Mouse (Mus musculus): Measurements from ENCODE around the gene Dhrs7c. TPM values are rescaled to one million over a fixed set of nuclear protein-coding genes. Genes with fewer than 3 reads are reported as not detected.
A peak's percentile ranks its signal among the peaks of the same experiment; 100 is the strongest.

The Dhrs7c gene
- total and polyA plus RNA-seq, 3 experiments, result not detected

DNA sequence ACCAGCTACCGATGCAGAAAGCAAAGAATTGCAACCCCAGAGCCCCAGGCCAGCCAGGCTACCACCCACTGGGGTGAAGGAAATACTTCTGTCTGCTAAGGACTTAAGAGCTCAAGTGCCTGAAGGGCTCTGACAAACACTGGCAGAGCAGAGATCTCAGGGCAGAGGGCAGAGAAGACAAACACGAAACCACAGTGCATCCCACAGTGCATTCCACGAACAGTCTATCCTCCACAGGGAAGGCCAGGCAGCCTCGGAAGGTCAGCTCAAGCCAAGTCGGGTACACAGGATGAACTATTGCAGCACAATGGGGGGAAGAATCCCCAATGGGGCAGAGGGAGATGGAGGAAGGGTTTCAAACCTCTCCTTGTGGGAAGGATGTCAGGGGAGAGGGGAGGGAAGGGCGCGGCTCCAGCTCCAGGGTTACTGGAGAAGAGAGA lies 63.4 kb downstream of the Dhrs7c start:
- no peaks in the 10 kb centered on the region for H3K36me3 ChIP-seq (replicated peaks in 1 of 2; ENCODE audit: control insufficient read depth in 1 of 2, insufficient read depth in 1 of 2, low read length in 1 of 2)
- dilution Hi-C loops (cut with MboI; ENCODE audit: extremely low pct_ligation_motif_present, extremely low pct_unique_long_range_greater_than_20kb, low sequenced_read_pairs), result no loop called here
- H3K27ac ChIP-seq (ENCODE audit: insufficient read depth, low read depth), result no peak overlapping the region; the same call in 1 of the 2 replicates
- no peaks in the 10 kb centered on the region for H3K9me3 ChIP-seq (replicated peaks; ENCODE audit: low read length)
- in situ Hi-C loops (cut with MboI; ENCODE audit: low pct_ligation_motif_present, low pct_unique_long_range_greater_than_20kb, low sequenced_read_pairs), result no loop called here
- no peak for DNase-seq (ENCODE audit: extremely low read depth)
- no peak overlapping the region for H3K4me3 ChIP-seq (replicated peaks in 1 of 3; ENCODE audit: low read depth in 2 of 3, low read length in 2 of 3, poor library complexity in 1 of 3)
- no peak overlapping the region for H3K9ac ChIP-seq (ENCODE audit: insufficient read depth, low read depth)
- TF ChIP-seq CHD1 (IDR thresholded peaks at IDR 0.05; ENCODE audit: low read depth, low read length) (no peak), BHLHE40 (IDR thresholded peaks at IDR 0.05; ENCODE audit: low read depth, low read length) (0 out of 2 replicates have a peak, but pooled peaks have one; percentile 8)
- no peaks in the 10 kb centered on the region for H3K79me2 ChIP-seq (replicated peaks; ENCODE audit: control insufficient read depth, extremely low read depth, insufficient read depth, poor library complexity, severe bottlenecking)
- peaks cover 27% of the 10 kb centered on the region for H3K27me3 ChIP-seq (replicated peaks)
- H3K4me2 ChIP-seq (ENCODE audit: insufficient read depth, low read depth, poor library complexity, severe bottlenecking), result no peak overlapping the region
- peaks cover 0 to 3% of the 10 kb centered on the region in 2 experiments; a peak in 1 of 4 replicates for H3K4me1 ChIP-seq (ENCODE audit: control insufficient read depth in 1 of 2, insufficient read depth in 2 of 2)

DNA sequence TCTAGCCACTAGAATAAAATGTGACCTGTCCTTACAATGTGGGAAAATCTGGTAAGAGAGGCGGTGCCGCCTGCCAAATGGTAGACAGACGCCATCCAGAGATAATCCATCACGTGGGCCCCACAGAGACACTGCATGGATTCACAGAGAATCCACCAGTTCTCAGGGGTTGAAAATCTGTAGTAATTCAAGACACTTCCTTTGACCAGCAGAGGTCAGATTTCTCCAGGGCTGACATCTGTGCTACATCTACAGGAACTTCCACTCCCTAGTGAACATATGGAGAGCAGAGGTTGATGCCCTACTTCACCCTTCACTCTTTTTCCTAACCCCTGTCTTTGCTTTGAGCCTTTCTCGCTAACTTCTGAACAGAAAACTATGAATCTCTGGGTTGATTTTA lies 67.1 kb downstream of the Dhrs7c start:
- H3K27me3 ChIP-seq (replicated peaks), result peaks cover 19% of the 10 kb centered on the region
- DNase-seq (ENCODE audit: extremely low read depth), result peak; percentile 21
- in situ Hi-C loops (cut with MboI; ENCODE audit: low pct_ligation_motif_present, low pct_unique_long_range_greater_than_20kb, low sequenced_read_pairs) (no loop called here), dilution Hi-C loops (cut with MboI; ENCODE audit: extremely low pct_ligation_motif_present, extremely low pct_unique_long_range_greater_than_20kb, low sequenced_read_pairs) (no loop called here)
- no peak overlapping the region for H3K9ac ChIP-seq (ENCODE audit: insufficient read depth, low read depth)
- H3K4me2 ChIP-seq (ENCODE audit: insufficient read depth, low read depth, poor library complexity, severe bottlenecking), result no peak overlapping the region
- H3K4me1 ChIP-seq (ENCODE audit: control insufficient read depth in 1 of 2, insufficient read depth in 2 of 2), result peaks cover 0 to 3% of the 10 kb centered on the region in 2 experiments; a peak in 1 of 4 replicates
- H3K36me3 ChIP-seq (replicated peaks in 1 of 2; ENCODE audit: control insufficient read depth in 1 of 2, insufficient read depth in 1 of 2, low read length in 1 of 2), result no peaks in the 10 kb centered on the region
- H3K27ac ChIP-seq (ENCODE audit: insufficient read depth, low read depth), result no peak overlapping the region
- no peaks in the 10 kb centered on the region for H3K9me3 ChIP-seq (replicated peaks; ENCODE audit: low read length)
- no peak overlapping the region for H3K4me3 ChIP-seq (replicated peaks in 1 of 3; ENCODE audit: low read depth in 2 of 3, low read length in 2 of 3, poor library complexity in 1 of 3)
- H3K79me2 ChIP-seq (replicated peaks; ENCODE audit: control insufficient read depth, extremely low read depth, insufficient read depth, poor library complexity, severe bottlenecking), result no peaks in the 10 kb centered on the region
- TF ChIP-seq JUN (IDR thresholded peaks at IDR 0.05; ENCODE audit: insufficient read depth, low read depth, low read length) (no peak), POLR2A (IDR thresholded peaks at IDR 0.05; ENCODE audit: low read depth, low read length) (no peak), E2F4 (IDR thresholded peaks at IDR 0.05; ENCODE audit: insufficient replicate concordance, low read depth, low read length) (no peak), MYC (IDR thresholded peaks at IDR 0.05; ENCODE audit: low read depth, low read length) (no peak), CHD1 (IDR thresholded peaks at IDR 0.05; ENCODE audit: low read depth, low read length) (no peak), TBP (conservative IDR thresholded peaks at IDR 0.05; ENCODE audit: low read depth, low read length) (no peak), SMC3 (IDR thresholded peaks at IDR 0.05; ENCODE audit: low read depth, low read length) (peak; percentile 32), CHD2 (IDR thresholded peaks at IDR 0.05; ENCODE audit: low read length) (no peak), MAFK (IDR thresholded peaks at IDR 0.05; ENCODE audit: insufficient replicate concordance, low read length) (no peak), MAX (IDR thresholded peaks at IDR 0.05; ENCODE audit: low read length) (no peak), ZMIZ1 (IDR thresholded peaks at IDR 0.05; ENCODE audit: low read depth, low read length) (no peak), JUND (conservative IDR thresholded peaks at IDR 0.05; ENCODE audit: low read depth, low read length) (no peak), IRF4 (IDR thresholded peaks at IDR 0.05; ENCODE audit: low read depth, low read length) (no peak), CTCF (conservative IDR thresholded peaks at IDR 0.05 in 1 of 2, IDR thresholded peaks at IDR 0.05 in 1 of 2; ENCODE audit: low read depth in 2 of 2, low read length in 2 of 2) (peak in 1 of 2 experiments; percentile 61; a peak in 2 of 4 replicates), RAD21 (IDR thresholded peaks at IDR 0.05; ENCODE audit: low read depth, low read length) (peak; percentile 41), BHLHE40 (IDR thresholded peaks at IDR 0.05; ENCODE audit: low read depth, low read length) (no peak), GABPA (IDR thresholded peaks at IDR 0.05; ENCODE audit: insufficient replicate concordance, low read depth, low read length) (no peak), ETS1 (conservative IDR thresholded peaks at IDR 0.05; ENCODE audit: low read depth, low read length) (no peak), SIN3A (IDR thresholded peaks at IDR 0.05; ENCODE audit: low read length) (no peak), EP300 (IDR thresholded peaks at IDR 0.05; ENCODE audit: low read length) (no peak), MEF2A (IDR thresholded peaks at IDR 0.05; ENCODE audit: borderline replicate concordance, low read depth, low read length) (no peak), PAX5 (IDR thresholded peaks at IDR 0.05; ENCODE audit: low read length) (no peak), TCF12 (IDR thresholded peaks at IDR 0.05; ENCODE audit: low read depth, low read length) (no peak), POLR2AphosphoS2 (IDR thresholded peaks at IDR 0.05; ENCODE audit: low read depth, low read length) (no peak), MAZ (IDR thresholded peaks at IDR 0.05; ENCODE audit: low read depth, low read length) (no peak), NELFE (IDR thresholded peaks at IDR 0.05; ENCODE audit: low read depth, low read length) (no peak)
